Mouse (Mus musculus) megakaryocyte, embryonic 14.5 days (primary cell): ENCODE data around the gene Ralgds. TPM values are rescaled to one million over a fixed set of nuclear protein-coding genes. Genes with fewer than 3 reads are reported as not detected.
A peak's percentile ranks its signal among the peaks of the same experiment; 100 is the strongest.

ENCODE experiments used
- H3K27me3 ChIP-seq: replicated peaks from 2 replicates; pipeline ENCODE3; 2012; ENCODE audit warnings: inconsistent platforms
- H3K36me3 ChIP-seq: replicated peaks from 2 replicates; pipeline ENCODE3; 2012; ENCODE audit warnings: low read length, inconsistent platforms, mixed read lengths
- H3K4me1 ChIP-seq: 2 replicates; pipeline ENCODE4 v1.6.1; 2012; ENCODE audit warnings: inconsistent platforms
- H3K4me3 ChIP-seq: replicated peaks from 2 replicates; pipeline ENCODE3; 2012; ENCODE audit warnings: moderate library complexity, mild to moderate bottlenecking, inconsistent platforms
- H3K9me3 ChIP-seq: 2 replicates; pipeline ENCODE4 v1.6.1; 2012; ENCODE audit warnings: inconsistent platforms
- FLI1 ChIP-seq: IDR thresholded peaks from 2 replicates; pipeline ENCODE4 v1.6.1; 2012; ENCODE audit warnings: low read length, inconsistent platforms, mixed read lengths
- GATA1 ChIP-seq: IDR thresholded peaks from 3 replicates; pipeline ENCODE4 v1.6.1; 2012; ENCODE audit warnings: mixed read lengths, low read length, inconsistent platforms, borderline replicate concordance
- polyA plus RNA-seq: library from polyadenylated mRNA; stranded (reverse); fragments of >175 nt; gene quantifications from 2 replicates; pipeline ENCODE4 v1.2.3, GENCODE M21; 2012; ENCODE audit warnings: low replicate concordance; ENCODE audit not compliant: insufficient read depth

Gene Ralgds
- polyA plus RNA-seq, 1 experiment, result 6.7 TPM

DNA sequence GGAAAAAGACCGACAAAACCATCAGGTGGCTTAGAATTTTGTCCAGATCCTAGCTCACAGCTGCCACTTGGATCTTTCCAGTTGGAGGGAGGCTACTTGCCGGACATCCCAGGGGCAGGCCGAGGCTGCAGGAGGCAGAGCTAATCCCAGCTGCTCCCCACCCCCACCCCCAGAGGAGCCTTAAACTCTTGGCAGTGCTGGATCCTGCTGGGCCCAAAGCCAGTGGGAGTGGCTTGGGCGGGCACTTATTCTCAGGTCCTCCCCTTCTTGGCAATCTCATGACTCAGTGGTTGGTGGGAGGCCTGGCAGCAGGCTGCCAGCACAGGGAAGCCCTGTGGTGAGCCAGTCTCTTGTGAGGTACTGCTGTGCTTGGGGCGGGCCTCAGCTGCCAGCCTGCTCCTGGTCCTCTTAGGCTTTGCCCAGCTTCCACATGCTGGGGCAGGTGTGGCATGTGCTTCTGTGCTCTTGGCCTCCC is 10.8 kb downstream of the Ralgds start:
- peaks cover 81% of the 10 kb centered on the region for H3K4me1 ChIP-seq
- no peaks in the 10 kb centered on the region for H3K36me3 ChIP-seq
- H3K9me3 ChIP-seq, result no peaks in the 10 kb centered on the region
- no peak for TF ChIP-seq FLI1
- TF ChIP-seq GATA1, result no peak
- peak overlapping the region; percentile 83 for H3K4me3 ChIP-seq
- peaks cover 27% of the 10 kb centered on the region for H3K27me3 ChIP-seq

DNA sequence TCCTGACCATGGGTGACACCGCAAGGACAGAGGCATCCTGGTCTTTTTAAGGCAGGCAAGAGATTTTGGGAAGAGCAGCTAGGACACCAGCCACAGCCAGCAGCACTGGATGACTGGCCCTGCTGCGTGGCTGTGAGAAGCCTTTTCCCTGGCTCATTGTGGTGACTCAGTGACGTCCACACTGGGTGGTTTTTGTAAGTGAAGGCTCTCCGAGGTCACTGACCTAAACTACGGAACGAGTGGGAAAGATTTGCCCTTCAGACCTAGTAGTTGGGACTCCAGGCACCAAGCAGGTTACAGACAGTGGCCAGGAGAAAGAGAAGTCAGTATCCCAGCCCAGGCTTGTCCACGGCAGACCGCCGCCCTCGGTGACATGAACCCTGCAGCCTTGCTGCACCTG is 11.5 kb downstream of the Ralgds start:
- no peaks in the 10 kb centered on the region for H3K9me3 ChIP-seq
- H3K4me1 ChIP-seq, result peaks cover 86% of the 10 kb centered on the region
- H3K4me3 ChIP-seq, result peak overlapping the region; percentile 68
- no peaks in the 10 kb centered on the region for H3K36me3 ChIP-seq
- peaks cover 24% of the 10 kb centered on the region for H3K27me3 ChIP-seq
- TF ChIP-seq FLI1 (no peak), GATA1 (no peak)

DNA sequence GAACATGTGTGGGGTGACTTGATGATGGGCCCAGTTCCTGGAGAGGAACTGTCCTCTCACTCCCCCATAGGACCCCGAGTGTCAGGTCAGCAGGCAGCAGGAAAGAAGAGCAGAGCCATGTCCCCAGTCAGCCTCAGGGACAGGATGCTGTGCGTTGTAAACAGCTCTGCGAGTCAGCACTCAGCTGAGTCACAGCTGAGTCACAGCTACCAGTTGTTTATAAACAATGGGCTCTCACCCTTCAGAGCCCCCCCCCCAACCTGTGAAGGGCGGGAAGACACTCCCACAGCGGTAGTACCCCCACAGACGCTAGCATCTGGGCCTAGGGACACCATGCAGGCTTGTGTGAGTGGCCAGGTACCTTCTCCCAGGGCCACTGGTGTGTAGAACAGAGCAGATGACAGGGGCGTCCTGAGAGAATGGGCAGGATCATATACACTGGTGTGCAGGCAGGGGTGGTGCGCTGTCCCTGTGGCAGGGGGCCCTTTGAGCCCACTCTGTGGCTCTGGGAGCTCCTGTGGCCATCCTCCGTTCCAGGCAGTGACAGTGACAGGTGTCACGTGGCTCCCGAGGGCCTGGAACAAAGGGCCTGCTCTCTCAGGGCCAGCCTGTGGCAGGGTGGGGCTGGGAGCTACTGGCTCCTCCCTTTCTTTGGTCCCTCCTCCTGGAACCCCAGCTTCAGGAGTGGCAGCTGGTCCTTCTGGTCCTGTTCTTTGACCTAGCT is 12.5 kb downstream of the Ralgds start:
- no peak for TF ChIP-seq FLI1
- TF ChIP-seq GATA1, result no peak
- Histone ChIP-seq H3K36me3 (no peaks in the 10 kb centered on the region), H3K4me1 (peaks cover 95% of the 10 kb centered on the region)

DNA sequence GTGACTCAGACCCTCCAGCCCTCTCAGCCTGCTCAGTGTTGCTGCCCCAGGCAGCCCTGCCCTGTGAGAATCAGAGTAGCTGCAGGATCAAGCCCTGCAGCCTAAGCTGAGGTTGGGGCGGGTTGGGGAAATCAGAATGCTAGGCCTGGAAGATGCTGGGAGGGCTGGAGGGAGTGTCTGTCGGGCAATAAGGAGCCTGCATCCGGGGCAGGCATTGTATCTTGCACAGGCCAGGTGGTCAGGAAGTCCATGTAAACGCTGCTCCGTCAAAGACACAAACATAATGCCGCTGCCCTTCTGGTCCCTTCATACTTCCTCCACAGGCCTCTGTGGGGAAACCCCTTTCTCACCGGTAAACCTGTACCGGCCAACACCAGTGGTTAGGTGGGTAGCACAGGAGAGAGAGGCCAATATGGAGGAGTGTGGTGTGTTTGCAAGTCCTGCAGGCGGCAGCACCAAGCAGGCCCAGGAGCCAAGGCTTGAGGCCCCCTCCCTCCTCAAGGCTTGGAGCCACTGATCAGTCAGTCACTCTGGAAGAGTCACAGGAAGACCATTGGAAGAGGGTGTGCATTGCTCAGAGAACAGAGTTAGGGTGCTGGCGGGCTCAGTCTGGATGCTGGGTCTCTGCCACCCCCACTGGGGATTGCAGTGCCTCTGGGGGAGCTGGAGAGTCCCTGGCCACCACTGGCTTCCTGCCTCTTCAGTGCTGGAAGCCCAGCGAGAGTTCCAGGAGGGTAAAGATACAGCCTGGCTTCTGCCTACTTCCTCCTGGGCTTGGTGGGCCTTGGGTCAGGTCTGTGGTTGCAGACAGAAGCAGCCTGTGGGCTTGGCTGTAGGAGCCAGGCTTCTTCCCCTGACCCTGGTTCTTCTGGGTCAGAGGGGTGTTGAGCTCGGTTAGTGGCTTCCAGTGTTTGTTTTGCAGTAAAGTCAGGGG is 13.3 kb downstream of the Ralgds start:
- peaks cover 97% of the 10 kb centered on the region for H3K4me1 ChIP-seq
- no peaks in the 10 kb centered on the region for H3K36me3 ChIP-seq
- no peaks in the 10 kb centered on the region for H3K9me3 ChIP-seq
- peak overlapping the region; percentile 89 for H3K4me3 ChIP-seq
- no peak for TF ChIP-seq GATA1
- peaks cover 23% of the 10 kb centered on the region for H3K27me3 ChIP-seq

More for the DNA sequence above, 12.5 kb downstream of the Ralgds start:
- Histone ChIP-seq H3K9me3 (no peaks in the 10 kb centered on the region), H3K27me3 (peaks cover 27% of the 10 kb centered on the region), H3K4me3 (peak overlapping the region; percentile 89)

DNA sequence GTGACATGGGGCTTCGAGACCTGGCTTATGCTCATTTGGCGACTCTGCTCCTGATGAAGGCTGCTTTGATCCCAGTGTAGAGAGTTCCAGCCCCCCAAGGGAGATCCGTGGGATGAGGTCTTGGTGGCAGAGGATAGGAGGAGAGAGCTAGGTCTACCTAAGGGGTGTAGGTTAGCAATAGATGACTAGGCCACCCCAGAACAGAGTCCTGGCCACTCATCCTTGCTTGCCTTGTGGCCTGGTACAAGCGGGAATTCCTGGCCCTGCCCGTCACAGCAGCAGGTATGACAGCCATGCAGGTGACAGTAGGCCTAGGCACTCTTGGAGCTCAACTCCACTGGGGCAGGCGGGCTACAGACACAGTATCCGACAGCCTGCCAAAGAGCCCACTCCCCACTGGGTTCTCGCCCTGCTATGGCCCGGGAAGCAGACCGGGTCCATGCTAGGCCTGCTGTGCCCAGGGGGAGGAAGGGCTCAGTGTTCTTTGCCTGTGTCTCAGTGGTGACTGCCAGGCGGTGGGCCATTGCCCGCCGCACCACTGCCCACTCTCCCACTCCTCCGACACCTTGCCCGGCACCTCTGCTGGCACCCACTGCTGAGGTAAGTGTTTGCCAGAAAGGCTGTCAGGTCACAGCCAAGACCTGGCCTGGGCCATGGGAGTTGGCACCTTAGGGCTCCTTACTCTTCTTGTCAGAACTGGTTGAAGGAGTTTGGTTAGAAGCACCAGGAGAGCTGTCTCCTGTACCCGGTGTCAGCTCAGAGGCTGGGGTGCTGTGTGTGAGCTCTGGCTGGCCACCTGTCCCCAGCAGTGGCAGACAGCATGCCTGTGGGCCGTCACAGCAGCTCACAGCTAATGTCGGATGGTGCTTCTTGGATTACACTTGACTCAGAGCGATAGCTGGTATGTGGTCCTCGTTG is 14.8 kb downstream of the Ralgds start:
- H3K36me3 ChIP-seq, result no peaks in the 10 kb centered on the region
- peaks cover 97% of the 10 kb centered on the region for H3K4me1 ChIP-seq
- H3K9me3 ChIP-seq, result no peaks in the 10 kb centered on the region
- H3K4me3 ChIP-seq, result no peak overlapping the region
- TF ChIP-seq FLI1, result no peak
- TF ChIP-seq GATA1, result no peak
- H3K27me3 ChIP-seq, result peaks cover 26% of the 10 kb centered on the region

DNA sequence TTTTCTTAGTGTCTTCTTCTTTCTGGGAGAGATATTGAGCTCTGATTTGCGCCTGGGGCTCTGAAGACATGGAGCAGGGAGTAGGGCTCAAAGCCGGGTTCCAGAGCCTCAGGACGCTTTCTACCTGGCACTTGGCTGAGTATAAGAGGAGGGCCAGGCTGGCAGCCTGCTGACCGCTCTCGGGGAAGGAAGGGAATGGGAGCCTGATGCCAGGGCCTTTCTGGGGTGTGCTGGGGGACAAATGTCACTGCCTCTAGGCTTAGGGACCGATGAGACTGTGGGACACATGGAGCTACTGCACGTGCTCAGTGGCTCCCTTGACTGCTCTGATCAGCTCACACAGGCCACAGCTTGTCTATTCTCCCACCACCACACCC is 15.4 kb downstream of the Ralgds start:
- TF ChIP-seq FLI1 (no peak), GATA1 (no peak)
- H3K4me1 ChIP-seq, result peaks cover 97% of the 10 kb centered on the region
- H3K27me3 ChIP-seq, result peaks cover 26% of the 10 kb centered on the region
- no peaks in the 10 kb centered on the region for H3K9me3 ChIP-seq
- H3K4me3 ChIP-seq, result no peak overlapping the region
- H3K36me3 ChIP-seq, result no peaks in the 10 kb centered on the region

DNA sequence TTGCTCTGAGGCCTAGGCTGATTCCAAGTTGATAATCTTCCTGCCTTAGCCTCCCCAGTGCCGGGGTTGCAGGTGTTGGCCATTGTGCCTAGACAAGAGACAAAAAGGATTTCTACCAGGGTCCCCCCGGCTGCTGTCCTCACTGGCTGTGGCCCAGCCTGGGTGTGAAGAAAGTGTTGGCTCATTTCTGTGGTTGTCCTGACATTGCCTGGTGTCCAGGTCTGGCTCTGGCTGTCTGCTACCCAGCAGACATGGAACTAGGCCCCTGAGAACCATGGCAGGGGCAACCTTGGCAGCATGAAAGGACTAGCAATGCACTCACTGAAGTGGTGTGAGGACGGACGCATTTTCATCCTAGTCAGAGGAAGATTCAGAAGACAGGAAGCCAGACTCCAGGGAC is 16.9 kb downstream of the Ralgds start:
- Histone ChIP-seq H3K4me1 (peaks cover 97% of the 10 kb centered on the region), H3K4me3 (no peak overlapping the region), H3K9me3 (no peaks in the 10 kb centered on the region), H3K27me3 (peaks cover 41% of the 10 kb centered on the region), H3K36me3 (no peaks in the 10 kb centered on the region)
- no peak for TF ChIP-seq GATA1
- no peak for TF ChIP-seq FLI1

DNA sequence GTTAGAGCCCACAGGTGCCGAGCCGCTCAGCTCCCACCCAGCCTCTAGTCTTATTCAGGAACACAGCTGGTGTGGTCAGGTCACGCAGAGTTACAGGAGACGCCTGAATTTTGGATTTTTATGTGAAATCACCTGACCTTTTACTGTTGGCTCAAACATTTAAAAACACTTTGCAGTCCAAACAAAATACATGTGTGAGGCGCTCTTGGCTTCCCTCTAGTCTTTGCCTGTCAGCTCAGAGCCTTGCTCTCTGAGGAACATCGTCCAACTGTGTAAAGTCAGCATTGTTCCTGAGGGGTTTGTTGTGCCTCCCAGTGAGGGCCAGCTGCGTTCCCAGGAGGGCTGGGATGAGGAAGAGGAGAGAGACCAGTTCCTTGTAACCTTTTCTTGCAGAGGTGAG is 17.4 kb downstream of the Ralgds start:
- no peaks in the 10 kb centered on the region for H3K9me3 ChIP-seq
- no peak overlapping the region for H3K4me3 ChIP-seq
- H3K36me3 ChIP-seq, result no peaks in the 10 kb centered on the region
- H3K4me1 ChIP-seq, result peaks cover 97% of the 10 kb centered on the region
- TF ChIP-seq GATA1 (no peak), FLI1 (no peak)
- peaks cover 46% of the 10 kb centered on the region for H3K27me3 ChIP-seq

DNA sequence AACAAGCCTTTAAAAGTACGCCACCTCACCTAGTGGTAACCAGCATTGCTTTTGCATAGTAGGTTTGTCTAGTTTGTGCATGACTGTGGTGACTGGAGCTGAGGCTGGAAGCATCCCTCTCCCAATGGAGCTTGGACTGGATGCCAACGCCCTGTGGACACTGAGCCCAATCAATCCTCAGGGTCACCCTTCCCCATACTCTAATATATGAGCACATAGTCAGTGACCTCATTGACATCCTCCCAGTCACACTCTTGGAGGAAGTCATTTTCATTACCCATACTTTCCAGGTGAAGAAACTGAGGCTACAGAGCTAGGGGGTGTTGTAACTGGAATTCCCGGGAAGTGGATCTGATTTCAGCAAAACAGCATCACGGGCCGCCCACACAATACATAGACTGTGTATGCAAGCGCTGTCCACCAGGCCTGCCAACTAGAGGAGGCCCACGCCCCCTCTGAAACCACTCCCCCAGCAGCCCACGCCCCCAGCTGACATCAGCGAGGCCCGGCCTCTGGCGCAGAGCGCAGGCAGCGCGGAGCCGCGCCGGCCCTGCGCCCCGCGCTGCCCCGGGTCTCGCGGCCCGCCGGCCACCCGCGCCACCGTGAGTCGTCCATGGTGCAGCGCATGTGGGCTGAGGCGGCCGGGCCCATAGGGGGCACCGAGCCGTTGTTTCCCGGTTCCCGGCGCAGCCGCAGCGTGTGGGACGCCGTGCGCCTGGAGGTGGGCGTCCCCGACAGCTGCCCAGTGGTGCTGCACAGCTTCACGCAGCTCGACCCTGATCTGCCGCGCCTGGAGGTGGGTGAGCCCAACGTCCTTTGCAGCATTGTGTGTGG is 20.2 kb downstream of the Ralgds start:
- Histone ChIP-seq H3K27me3 (peaks cover 65% of the 10 kb centered on the region), H3K4me3 (peak overlapping the region; percentile 92), H3K9me3 (no peaks in the 10 kb centered on the region), H3K4me1 (peaks cover 95% of the 10 kb centered on the region), H3K36me3 (no peaks in the 10 kb centered on the region)
- TF ChIP-seq GATA1, result no peak
- no peak for TF ChIP-seq FLI1
